Comparison of ENCODE assay signal across 21 mouse cellular contexts in the genomic region with DNA sequence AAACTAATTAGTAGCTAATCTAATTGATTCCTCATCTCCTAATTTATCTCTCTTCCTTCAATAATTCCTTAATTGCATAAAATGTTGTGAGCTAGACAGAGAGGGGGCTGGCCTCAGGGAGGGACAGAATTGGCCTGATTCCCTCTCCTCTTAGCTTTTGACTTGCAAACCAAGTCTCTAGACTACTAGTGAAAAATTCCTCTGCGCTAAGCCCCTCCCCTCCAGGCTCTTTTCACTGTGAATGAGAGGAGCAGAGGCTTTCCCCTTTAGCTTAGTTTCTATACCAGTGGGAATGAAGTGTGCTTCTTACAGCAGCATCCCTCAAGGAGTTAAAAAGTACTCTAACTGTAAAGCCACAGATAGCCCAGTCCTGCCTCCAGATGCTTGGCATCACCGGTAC.
"Had no signal": no experiment of that assay in that cellular context is flagged by ENCODE, and none has a peak within 500 bp of the region (broad histone marks: within the 10 kb centered on the region; RNA-seq: fewer than 3 reads in every experiment).

No protein-coding gene starts in this region.

- H3K9me3 ChIP-seq: limb, embryonic 10.5 days; limb, embryonic 13.5 days; liver, embryonic 12.5 days; liver, embryonic 15.5 days; midbrain, embryonic 15.5 days; neural tube, embryonic 13.5 days; stomach, embryonic 15.5 days had no signal

- DNase-seq: kidney, adult 9 months; kidney, postnatal 14 days; kidney, postnatal 4 days; layer of hippocampus, adult 9-11 months; liver; lung, adult 18-20 months; lung, postnatal 14 days; retina, postnatal 1 day; right cerebral cortex, postnatal 25 days; spleen, adult 18-20 months; thymus, postnatal 25 days had no signal

- ATAC-seq: liver, embryonic 12.5 days; midbrain, embryonic 15.5 days had no signal

- H3K4me3 ChIP-seq: layer of hippocampus, adult 2 months; limb, embryonic 10.5 days; limb, embryonic 13.5 days; liver, embryonic 12.5 days; liver, embryonic 15.5 days; midbrain, embryonic 15.5 days; myocyte; neural tube, embryonic 13.5 days; stomach, embryonic 15.5 days had no signal

- H3K9ac ChIP-seq: limb, embryonic 13.5 days; liver, embryonic 12.5 days; liver, embryonic 15.5 days; midbrain, embryonic 15.5 days; stomach, embryonic 15.5 days had no signal

- H3K4me1 ChIP-seq: limb, embryonic 10.5 days; limb, embryonic 13.5 days; liver, embryonic 12.5 days; liver, embryonic 15.5 days; neural tube, embryonic 13.5 days; stomach, embryonic 15.5 days had no signal

- H3K27me3 ChIP-seq: limb, embryonic 13.5 days; liver, embryonic 12.5 days; liver, embryonic 15.5 days; midbrain, embryonic 15.5 days; neural tube, embryonic 13.5 days; stomach, embryonic 15.5 days had no signal

- H3K36me3 ChIP-seq: limb, embryonic 10.5 days; limb, embryonic 13.5 days; liver, embryonic 12.5 days; liver, embryonic 15.5 days; midbrain, embryonic 15.5 days; neural tube, embryonic 13.5 days; stomach, embryonic 15.5 days had no signal

- H3K27ac ChIP-seq: layer of hippocampus, adult 2 months; limb, embryonic 10.5 days; limb, embryonic 13.5 days; liver, embryonic 12.5 days; liver, embryonic 15.5 days; macrophage; midbrain, embryonic 15.5 days; neural tube, embryonic 13.5 days; stomach, embryonic 15.5 days had no signal

- H3K4me2 ChIP-seq: limb, embryonic 13.5 days; liver, embryonic 12.5 days; liver, embryonic 15.5 days; midbrain, embryonic 15.5 days; neural tube, embryonic 13.5 days; stomach, embryonic 15.5 days had no signal
